Mouse (Mus musculus): ENCODE results near the gene Hoxc8.

The Hoxc8 gene

GRCm38 (mm10) chr15:102990461-102991397 is at the start of gene Hoxc8:
Gene Hoxc8 (plus strand): TSS chr15:102990607.
- no peak for DNase-seq (ENCODE audit: low read depth)

- no peak for DNase-seq (ENCODE audit: low read depth)
Observed at GRCm38 (mm10) chr15:102942739-102943467, 47.5 kb upstream of the Hoxc8 start.

GRCm38 (mm10) chr15:102943468-102943813 is 47.0 kb upstream of the Hoxc8 start:
- no peak for DNase-seq (ENCODE audit: low read depth)

- no peak for DNase-seq (ENCODE audit: low read depth)
Observed at GRCm38 (mm10) chr15:102945185-102946077, 45.0 kb upstream of the Hoxc8 start.

GRCm38 (mm10) chr15:102947276-102947675 is 43.1 kb upstream of the Hoxc8 start:
- no peak for DNase-seq (ENCODE audit: low read depth)

- no peak for DNase-seq (ENCODE audit: low read depth)
Observed at GRCm38 (mm10) chr15:102948842-102949241, 41.6 kb upstream of the Hoxc8 start.

GRCm38 (mm10) chr15:102949696-102950095 is 40.7 kb upstream of the Hoxc8 start:
- DNase-seq (ENCODE audit: low read depth): no peak

- no peak for DNase-seq (ENCODE audit: low read depth)
Observed at GRCm38 (mm10) chr15:102950877-102951276, 39.5 kb upstream of the Hoxc8 start.

- no peak for DNase-seq (ENCODE audit: low read depth)
Observed at GRCm38 (mm10) chr15:102953561-102953960, 36.8 kb upstream of the Hoxc8 start.

- DNase-seq (ENCODE audit: low read depth): no peak
Observed at GRCm38 (mm10) chr15:102954192-102955006, 36.0 kb upstream of the Hoxc8 start, which contains the start of gene Hoxc11. Gene Hoxc11 (plus strand): TSS chr15:102954427.

- DNase-seq (ENCODE audit: low read depth): no peak
Observed at GRCm38 (mm10) chr15:102955007-102955382, 35.4 kb upstream of the Hoxc8 start.

- DNase-seq (ENCODE audit: low read depth): no peak
Observed at GRCm38 (mm10) chr15:102955833-102956640, 34.4 kb upstream of the Hoxc8 start.

GRCm38 (mm10) chr15:102956906-102957305 is 33.5 kb upstream of the Hoxc8 start:
- no peak for DNase-seq (ENCODE audit: low read depth)

GRCm38 (mm10) chr15:102959663-102960191 is 30.7 kb upstream of the Hoxc8 start:
- DNase-seq (ENCODE audit: low read depth): no peak

- no peak for DNase-seq (ENCODE audit: low read depth)
Observed at GRCm38 (mm10) chr15:102961728-102962127, 28.7 kb upstream of the Hoxc8 start.

- no peak for DNase-seq (ENCODE audit: low read depth)
Observed at GRCm38 (mm10) chr15:102962492-102962891, 27.9 kb upstream of the Hoxc8 start.

- DNase-seq (ENCODE audit: low read depth): no peak
Observed at GRCm38 (mm10) chr15:102963259-102963658, 27.1 kb upstream of the Hoxc8 start.

GRCm38 (mm10) chr15:102963671-102964640 is 26.5 kb upstream of the Hoxc8 start:
- no peak for DNase-seq (ENCODE audit: low read depth)

All from c-Kit-positive CD71-positive TER-119-negative erythroid progenitor cells, embryonic 14.5 days (primary cell).